Mouse (Mus musculus) urinary bladder, postnatal 25 days (tissue): ENCODE data around the gene March9.

Experiments
- DNase-seq: peaks from one replicate; pipeline ENCODE4 v3.0.0; 2022; ENCODE audit warnings: low spot score

The March9 gene

GRCm38 (mm10) chr10:127059968-127060916, at the start of gene March9:
TSS of gene March9 (minus strand) at chr10:127060184.
- DNase-seq, result peak; percentile 54

- no peak for DNase-seq
Observed at GRCm38 (mm10) chr10:127108262-127108583, 48.2 kb upstream of the March9 start.

- no peak for DNase-seq
Observed at GRCm38 (mm10) chr10:127107563-127108261, 47.7 kb upstream of the March9 start.

GRCm38 (mm10) chr10:127103631-127104030, 43.6 kb upstream of the March9 start:
- no peak for DNase-seq

DNA sequence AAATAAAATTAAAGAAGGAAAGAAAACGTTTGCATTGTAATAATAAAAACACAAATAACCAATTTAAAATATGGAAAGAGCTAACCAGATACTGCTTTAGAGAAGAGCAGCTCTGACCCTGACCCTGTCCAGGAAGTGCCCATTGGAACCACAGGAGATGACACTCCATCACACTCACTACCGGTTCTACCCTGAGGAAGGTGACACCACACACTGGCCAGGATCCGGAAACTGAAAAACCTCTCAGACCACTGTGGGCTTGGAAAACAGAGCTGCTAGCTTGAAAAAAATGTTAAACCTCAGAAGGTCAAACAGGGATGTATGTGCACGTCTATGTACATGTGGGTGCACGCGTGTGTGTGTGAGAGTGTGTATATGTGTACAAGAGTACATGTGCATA, 41.2 kb upstream of the March9 start:
- DNase-seq, result no peak

- no peak for DNase-seq
Observed at GRCm38 (mm10) chr10:127100414-127100813, 40.4 kb upstream of the March9 start.

GRCm38 (mm10) chr10:127099868-127100267, 39.9 kb upstream of the March9 start:
- DNase-seq, result no peak

GRCm38 (mm10) chr10:127099191-127099590, 39.2 kb upstream of the March9 start:
- no peak for DNase-seq

GRCm38 (mm10) chr10:127098514-127098913, 38.5 kb upstream of the March9 start:
- DNase-seq, result no peak

DNA sequence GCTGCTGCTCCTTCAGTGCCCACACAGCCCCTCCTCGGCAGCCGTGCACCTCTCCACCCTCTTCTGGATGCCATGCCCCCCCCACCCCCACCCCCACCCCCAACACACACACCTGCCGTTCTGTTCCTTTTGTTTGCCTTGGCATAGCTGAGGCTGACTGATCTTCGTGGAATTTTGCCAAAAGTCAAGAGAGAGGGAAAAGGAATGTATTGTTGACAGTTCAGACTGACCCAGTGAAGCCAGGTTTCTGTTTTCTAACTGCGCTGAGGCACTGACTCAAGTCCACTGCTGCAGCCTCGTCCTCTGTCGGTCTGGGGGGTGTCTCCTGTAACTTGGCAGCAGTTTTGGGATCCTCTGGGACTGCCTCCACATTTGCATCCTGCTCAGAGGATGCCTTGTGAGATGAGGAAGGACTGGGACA, 34.4 kb upstream of the March9 start:
- no peak for DNase-seq

DNA sequence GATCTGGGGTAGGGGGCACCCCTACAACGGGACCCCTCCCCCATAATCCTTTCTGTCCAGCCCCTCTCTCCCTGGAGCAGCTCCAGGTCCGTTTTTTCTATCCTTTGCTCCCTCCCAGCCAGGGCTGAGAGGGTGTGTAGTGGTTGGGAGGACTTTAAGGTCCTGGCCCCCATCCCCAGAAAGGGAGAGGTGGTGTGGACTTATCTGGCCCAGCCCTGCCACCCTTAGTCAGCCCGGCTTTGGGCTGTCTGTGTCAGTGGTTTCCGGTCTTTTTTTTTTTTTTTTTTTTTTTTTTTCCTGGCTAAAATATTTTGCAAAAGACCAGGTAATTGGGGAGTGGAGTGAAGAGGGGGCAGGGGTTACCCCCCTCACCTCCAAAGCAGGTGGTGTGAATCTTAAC, 32.8 kb upstream of the March9 start:
- no peak for DNase-seq

- no peak for DNase-seq
Observed at GRCm38 (mm10) chr10:127091507-127092396, 31.8 kb upstream of the March9 start.

DNA sequence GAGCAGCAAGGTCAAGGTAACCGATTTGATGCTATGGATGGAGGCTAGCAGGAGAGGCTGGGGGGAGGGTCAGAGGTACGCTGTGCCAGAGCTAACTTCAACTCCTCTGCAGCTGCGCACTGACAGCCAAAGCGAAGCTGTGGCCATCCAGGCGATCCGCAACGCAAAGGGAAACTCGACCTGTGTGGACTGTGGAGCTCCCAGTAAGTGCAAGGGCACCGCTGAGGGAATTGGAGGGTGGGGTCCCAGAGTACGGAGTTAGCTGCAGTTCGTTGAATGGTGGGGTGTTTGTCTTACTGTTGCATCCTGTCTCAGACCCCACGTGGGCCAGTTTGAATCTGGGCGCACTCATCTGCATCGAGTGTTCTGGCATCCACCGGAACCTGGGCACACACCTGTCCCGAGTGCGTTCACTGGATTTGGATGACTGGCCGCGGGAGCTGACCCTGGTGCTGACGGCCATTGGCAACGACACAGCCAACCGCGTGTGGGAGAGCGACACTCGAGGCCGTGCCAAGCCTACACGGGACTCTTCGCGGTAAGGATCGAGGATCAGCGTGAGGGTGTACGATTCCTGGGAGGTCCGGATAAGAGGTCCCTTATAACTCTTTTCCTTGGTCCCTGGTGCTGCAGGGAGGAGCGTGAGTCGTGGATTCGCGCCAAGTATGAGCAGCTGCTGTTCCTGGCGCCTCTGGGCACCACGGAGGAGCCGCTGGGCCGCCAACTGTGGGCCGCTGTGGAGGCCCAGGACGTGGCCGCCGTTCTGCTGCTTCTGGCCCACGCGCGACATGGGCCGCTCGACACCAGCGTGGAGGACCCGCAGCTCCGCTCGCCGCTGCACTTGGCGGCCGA, 30.8 kb upstream of the March9 start:
- no peak for DNase-seq

GRCm38 (mm10) chr10:127085633-127086032, 25.6 kb upstream of the March9 start:
- no peak for DNase-seq

GRCm38 (mm10) chr10:127085052-127085451, 25.1 kb upstream of the March9 start:
- DNase-seq, result no peak

- DNase-seq, result no peak
Observed at GRCm38 (mm10) chr10:127083915-127084306, 23.9 kb upstream of the March9 start.

DNA sequence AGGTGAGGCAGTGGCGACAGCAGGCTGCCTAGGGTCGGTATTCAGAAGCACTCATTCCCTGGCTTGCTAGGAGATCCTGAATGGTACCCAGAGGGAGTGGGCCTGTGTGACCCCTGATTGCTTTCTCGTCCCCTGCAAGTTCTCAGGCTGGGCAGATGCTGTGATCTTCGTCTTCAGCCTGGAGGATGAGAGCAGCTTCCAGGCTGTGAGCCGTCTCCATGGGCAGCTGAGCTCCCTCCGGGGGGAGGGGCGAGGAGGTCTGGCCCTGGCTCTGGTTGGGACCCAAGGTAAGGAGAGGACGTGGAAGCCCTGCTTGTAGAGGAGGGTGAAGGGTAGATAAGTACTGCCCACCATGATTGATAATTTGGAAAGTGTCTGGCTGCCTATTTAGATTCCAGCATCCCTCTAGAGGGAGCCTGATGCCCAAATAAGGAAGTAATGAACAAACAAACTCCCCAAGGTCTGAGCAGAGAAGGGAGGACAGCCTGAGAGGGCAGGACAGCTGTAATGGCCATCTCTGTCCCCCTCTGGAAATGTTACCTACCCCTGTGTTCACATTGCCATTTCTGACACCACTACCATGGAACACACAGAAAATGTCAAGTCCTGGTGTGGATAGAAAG, 23.4 kb upstream of the March9 start:
- no peak for DNase-seq

DNA sequence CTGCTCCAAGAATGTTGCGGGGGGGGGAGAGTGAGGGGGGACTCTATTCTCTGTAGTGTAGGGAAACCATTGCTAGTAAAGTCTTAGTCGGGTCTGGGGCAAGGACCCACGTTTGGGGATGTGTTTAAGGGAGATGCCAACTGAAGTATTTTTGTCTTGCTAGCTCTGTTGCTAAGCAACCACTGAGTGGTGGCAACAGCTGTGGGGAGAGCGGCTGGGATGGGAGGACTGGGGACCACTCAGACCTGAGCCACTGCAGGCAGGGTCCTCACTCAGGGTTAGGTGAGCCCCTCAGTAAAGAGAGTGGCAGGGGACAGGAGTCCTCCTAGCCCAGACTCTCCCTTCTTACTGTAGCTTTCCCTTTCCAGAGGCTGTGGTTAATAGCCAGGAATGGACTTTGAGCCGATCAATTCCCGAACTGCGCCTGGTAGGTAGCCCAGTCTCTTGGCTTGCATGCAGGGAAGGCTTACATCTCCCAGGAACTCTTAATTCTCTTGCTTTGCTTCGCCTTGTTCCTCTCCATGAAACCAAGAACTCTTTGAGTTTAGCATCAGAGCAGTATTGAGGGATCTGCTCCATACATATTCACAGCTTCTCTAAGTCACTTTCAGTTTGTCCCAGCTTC, 22.1 kb upstream of the March9 start:
- DNase-seq, result no peak

- DNase-seq, result no peak
Observed at GRCm38 (mm10) chr10:127080901-127081780, 21.2 kb upstream of the March9 start.
